Mouse (Mus musculus) urinary bladder, postnatal 36 days (tissue): Measurements from ENCODE around the gene Tango6.
"Not testable (repeated sequence)": the region's sequence is repeated elsewhere in the genome, so short reads cannot be mapped to it uniquely, and the experiment has no call there.

Experiments used
- DNase-seq, 2 experiments: peaks; one replicate each; pipeline ENCODE4 v3.0.0; 2022; ENCODE audit warnings: low spot score in 2 of 2, mixed read lengths in 1 of 2

Gene Tango6

DNA sequence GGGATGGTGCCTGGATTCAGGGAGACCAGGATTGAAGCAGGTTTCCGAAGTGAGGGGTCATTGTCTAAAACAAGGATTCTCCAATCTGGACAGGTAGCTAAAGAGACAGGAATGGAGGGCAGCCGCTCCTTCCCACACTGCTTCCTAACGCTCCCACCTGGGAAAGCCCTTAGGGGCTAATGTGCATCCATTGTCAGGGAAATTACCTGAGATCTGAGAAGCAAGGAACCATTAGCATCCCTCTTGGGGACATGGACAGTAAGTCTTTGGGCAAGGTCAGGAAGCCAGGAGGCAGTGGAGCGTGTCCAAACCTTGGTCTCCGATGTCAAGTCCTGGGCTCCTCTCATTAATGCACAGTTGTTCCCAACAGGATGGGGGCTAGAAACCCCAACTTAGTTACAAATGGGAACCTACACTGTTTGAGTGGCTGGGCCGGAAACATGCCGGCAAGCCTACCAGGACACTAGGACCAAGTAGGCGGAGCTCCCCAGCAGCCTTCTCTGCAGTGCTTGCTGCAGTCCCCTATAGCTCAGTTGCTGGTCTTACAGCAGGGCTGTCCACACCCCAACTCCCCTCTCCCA is 189.7 kb downstream of the Tango6 start:
- DNase-seq = no peak

DNA sequence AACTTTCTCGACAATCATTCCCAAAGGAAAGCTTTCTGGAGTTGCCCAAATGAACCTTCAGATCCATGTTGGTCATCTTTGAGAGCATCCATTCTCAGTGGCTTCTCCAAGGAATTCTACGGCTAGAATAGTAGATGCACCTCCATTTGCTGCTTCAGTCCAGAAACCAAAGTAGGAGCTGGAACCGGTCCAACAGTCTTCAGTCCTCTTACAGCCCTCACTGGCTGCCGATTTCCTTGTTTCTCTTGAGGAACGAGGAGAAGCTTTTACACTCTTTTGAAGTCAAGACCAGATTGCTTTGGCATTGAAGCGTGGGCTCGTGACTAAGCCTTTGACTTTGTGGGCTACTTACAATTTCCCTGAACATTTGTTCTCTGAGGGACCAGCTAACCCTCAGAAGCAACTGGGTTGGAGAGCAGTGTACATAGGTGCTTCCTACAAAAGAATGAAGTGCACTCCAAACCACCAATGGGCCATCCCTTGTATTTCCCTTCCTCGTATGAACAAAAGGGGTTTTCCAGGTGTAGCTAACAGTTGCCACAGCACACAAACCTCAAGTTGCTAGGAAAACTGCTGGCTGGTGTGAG is 197.3 kb downstream of the Tango6 start:
- no peak for DNase-seq

DNA sequence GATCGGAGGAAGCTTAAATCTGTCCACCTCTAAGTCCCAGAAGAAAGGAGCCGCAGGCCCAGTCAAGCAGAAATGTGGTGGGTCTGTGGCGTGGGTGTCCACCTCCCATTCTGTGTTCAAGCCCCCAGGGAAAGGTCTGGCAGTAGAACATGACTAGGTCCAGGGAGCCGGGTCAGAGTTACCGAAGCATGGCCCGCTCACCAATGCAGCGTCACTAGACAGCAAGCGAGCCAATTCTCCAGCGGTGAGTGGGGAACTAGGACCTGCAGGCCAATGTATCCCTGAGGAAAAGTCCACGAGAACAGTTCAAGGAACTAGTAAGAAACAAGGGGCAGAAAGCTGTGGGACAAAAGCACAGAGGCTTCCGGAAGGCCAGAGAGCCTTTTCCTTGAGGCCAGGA is 201.2 kb downstream of the Tango6 start:
- not testable (repeated sequence) for DNase-seq

DNA sequence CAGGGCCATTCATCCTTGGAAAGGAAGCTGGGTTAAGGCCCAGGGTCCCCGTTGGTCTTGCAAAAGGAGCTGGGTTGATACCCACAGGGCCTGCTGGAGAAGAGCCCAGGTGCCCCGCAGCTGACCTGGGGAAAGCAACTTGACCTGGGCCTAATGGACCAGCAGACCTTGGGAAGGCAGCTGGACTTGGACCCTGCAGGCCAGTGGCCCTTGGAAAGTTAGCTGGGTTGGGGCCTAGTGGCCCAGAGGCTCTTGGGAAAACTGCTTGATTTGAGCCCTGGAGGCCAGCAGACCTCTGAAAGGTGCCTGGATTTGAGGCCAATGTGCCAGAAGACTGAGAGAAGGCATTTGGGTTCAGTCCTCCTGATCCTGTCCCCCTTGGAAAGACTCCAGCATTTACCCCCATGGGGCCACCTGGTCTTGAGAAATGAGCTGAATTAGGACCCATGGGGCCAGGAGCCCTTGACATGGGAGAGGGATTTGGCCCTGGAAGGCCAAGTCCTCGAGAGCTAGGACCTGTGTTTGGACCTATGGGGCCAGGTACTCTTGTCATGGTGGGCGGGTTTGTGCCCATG is 202.0 kb downstream of the Tango6 start:
- not testable (repeated sequence) for DNase-seq

DNA sequence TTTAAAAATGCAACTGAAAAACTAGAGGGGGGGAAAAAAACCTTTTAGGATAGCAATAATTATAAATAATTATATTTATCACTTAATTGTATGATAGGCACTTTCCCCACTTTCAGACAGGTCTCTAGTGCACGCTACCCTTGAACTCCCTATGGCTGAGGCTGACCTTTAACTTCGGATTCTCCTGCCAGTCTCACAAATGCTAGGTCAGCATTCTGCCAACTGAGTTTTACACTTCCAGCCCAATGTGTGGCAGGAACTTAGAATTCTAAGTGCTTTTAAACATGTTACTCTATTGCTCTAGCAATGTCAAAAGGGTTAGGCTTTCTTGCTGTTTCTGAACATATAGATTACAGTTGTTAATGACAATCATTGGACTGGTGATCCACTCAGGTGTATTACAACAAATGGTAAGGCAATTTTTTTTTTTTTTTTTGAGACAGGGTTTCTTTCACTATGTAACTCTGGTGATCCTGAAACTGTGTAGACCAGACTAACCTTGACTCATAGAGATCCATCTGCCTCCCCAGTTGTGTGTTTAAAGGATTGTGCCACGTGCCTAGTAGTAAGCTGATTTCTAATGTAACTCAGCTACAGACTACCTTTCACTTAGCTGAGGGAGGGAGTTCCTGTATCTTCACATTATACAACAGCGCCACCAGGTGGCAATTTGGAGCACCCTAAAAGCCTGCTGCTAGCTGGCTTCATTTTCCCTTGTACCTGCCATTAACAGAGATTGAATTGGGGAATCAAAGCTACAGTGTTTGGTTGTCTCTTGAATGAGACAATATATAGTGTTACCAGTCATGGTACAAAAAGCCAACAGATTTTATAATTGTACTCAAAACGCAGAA is 204.7 kb downstream of the Tango6 start:
- peak; percentile 46 to 76 for DNase-seq

DNA sequence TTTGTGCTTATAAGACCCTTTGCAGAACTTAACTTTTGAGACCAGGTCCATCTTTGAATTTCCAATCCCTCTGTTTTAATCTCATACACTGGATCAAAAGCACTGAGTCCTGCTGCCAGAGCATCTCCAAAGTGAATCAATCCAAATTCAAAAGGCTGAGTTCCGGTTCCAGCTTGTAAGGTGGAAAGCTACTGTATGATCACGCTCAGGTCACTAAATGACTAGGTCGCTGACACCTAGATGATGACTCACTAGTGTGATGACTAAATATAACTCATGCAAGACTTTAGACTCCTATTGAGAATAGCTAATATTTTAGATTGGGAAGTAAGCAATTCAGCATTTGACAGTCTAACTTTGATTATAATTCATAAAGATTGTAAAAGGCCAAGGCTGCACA is 205.9 kb downstream of the Tango6 start:
- no peak for DNase-seq

DNA sequence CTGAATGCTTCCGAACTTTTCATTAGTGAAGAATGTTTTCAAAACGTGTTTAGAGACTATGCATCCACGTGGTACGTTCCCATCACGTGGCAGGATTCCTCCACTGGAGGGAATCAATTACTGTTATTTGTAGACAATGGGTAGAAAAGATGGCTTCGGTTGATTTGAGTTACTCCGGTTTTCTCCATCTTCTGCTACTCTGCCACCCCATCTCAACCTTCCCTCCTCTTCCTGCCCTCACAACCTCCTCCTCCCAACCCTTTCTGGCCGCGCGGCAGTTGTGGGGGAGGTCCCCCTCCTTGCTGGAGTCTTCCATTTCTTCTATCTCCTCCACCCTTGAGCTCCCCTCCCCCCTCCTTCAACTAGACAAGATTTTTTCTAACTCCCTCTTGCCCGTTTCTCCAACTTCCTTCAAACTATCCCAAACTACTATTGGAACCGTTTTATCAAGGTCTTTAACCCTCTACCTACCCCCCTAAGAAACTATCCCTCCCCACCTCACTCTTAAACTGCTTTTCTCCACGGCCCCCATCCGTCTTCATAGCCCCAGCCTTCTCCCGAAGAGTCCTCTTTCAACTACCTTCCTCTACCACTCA is 209.4 kb downstream of the Tango6 start:
- peak in 1 of 2 experiments; percentile 19 for DNase-seq

DNA sequence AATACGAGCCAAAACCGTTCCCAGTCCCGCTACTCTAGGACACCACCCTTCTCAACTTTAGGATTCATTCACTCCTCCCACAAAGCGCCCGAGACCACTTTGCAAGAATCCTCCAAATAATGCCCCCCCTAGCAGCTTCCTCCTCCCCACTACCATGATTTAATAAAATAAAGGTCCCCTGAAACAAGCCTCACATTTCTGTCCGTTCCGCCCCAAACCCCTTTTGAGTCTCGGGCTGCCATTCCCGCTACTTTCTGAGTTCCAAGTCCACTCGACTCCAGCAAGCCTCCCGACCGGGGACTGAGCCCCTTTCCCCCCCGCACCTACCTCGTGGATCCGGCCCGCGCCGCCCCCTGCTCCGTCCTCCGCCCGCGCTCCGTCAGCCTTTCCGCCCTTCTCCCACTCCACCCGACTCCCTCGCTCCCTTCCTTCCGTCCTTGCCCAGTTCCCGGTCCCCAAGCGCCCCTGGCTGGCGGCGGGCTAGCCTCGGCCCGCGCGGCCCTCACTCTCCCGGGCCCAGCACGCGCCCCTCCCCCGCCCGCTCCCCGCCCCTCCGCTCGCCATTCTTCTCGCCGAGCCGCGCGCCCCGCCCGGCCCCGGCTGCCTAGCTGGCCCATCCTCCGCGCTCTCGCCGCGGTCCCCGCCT is 210.1 kb downstream of the Tango6 start:
- peak in 1 of 2 experiments; percentile 28 for DNase-seq

DNA sequence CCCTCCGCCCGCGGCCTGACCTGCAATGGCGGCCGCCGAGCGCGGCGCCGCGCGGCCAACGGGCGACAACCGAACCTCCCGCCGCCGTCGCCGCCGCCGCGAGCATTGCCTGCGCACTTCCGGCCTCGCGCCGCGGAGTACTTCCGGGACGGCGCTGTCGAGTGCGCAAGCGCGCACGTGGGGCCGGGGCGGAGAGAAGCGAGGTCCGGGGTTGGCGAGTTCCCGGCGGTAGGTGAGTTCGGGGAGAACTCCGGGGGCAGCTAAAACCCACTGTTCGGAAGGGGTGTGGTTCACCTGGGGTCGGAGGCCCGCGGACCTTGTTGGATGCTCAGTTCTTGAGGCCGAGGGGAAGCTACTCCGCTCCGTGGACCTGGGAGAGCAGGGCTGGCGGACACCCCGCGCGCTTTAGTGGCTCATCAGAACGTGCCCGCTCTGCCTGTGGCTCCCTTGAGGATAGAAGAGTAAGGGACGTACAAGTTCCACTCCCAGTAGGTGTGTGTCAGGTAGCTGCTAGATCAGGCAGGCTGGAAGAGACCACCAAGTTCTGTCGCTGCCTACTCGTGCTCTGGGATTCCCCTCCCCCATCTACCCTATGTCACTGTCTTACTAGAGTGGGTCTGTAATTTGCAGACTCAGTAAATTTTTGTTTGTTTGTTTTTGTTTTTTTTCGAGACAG is 210.8 kb downstream of the Tango6 start, which contains the start of gene Utp4:
Gene Utp4 (plus strand): TSS at position 156 of the 676 bp plus-strand sequence.
- peak; percentile 79 to 85 for DNase-seq

DNA sequence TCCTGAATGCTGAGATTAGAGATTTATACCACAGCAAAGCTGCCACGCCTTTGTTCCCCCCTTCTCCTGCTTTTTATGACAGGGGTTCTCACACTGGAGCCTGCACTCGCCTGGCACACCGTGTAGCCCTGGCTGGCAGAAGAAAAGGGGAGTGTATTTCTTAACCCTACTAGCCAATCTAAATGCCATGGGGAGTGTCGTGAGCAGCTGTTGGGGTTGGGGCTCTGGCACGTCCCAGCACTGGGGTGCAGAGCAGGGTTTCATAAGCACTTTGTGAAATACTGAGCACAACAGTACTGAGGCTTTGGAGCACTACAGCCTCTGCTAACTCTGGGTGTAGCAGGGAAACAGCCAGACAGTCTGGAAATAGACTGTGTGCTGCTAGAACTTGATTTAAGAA is 216.6 kb downstream of the Tango6 start:
- DNase-seq = peak in 1 of 2 experiments; percentile 30
